Mouse (Mus musculus): ENCODE data around the gene Ifi213.
"Not testable (repeated sequence)": the region's sequence is repeated elsewhere in the genome, so short reads cannot be mapped to it uniquely, and the experiment has no call there.

GRCm38 (mm10) chr1:173548798-173549197 is 50.3 kb downstream of the Ifi213 start:
- TF ChIP-seq TCF12 (IDR thresholded peaks at IDR 0.05; ENCODE audit: insufficient read depth, poor library complexity, severe bottlenecking); POLR2A (IDR thresholded peaks at IDR 0.05; ENCODE audit: insufficient read length, low read depth); MAX (IDR thresholded peaks at IDR 0.05; ENCODE audit: low read depth); USF1 (IDR thresholded peaks at IDR 0.05; ENCODE audit: low read depth); MYOD1 (IDR thresholded peaks at IDR 0.05; ENCODE audit: control insufficient read depth in 1 of 3, insufficient read length in 2 of 3, low read depth in 2 of 3); POLR2AphosphoS2 (IDR thresholded peaks at IDR 0.05; ENCODE audit: insufficient read length, low read depth); E2F4 (IDR thresholded peaks at IDR 0.05; ENCODE audit: insufficient read depth); CEBPB (IDR thresholded peaks at IDR 0.05; ENCODE audit: insufficient read depth, poor library complexity, severe bottlenecking): not testable (repeated sequence)
